Mouse (Mus musculus) retina, embryonic 14.5 days (tissue): Measurements from ENCODE around the gene Camta1.
A peak's percentile ranks its signal among the peaks of the same experiment; 100 is the strongest.

Experiments
- DNase-seq: peaks from one replicate; pipeline ENCODE4 v3.0.0-alpha.2; 2015; ENCODE audit warnings: low spot score

Camta1 gene

GRCm38 (mm10) chr4:151779962-151780459 is 81.7 kb downstream of the Camta1 start:
- DNase-seq = no peak

GRCm38 (mm10) chr4:151778511-151778910 is 83.2 kb downstream of the Camta1 start:
- DNase-seq = peak; percentile 60

DNA sequence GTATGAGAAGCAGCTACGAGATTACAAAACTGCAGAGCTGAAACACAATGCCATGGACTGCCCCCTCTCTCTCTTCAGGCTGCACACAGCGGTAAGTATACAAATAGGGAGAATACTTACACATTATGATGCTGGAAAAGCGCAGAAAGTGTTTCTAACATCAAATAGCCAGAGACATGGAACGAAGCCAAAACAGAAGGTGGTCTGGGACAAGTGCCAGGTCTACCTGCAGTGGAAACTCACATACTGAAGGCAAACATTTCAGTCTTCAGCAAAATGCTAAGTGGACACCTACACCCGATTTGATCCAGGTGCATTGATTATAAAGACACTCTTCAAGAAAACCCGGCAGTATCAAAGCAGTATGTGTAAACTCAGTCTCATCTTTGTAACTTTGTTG is 84.2 kb downstream of the Camta1 start:
- DNase-seq = no peak

DNA sequence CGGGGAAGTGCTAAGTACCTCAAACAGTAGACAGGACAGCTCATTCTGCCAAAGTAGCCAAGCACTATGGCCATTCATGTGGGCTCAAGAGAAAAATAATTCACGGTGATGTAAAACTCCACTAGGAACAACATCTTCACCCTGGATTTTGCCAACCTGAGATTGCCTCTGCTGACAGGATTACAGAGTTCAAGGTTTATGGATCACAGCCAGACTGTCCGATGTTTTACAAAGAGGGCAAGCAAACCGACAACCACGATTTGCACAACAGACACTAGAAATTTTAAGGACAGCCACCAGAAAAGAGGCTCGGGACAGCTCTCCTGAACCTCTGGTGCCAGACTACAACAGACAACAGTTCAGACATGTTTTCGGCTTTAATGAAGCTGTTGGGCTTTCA is 86.2 kb downstream of the Camta1 start:
- no peak for DNase-seq

GRCm38 (mm10) chr4:151773651-151774050 is 88.0 kb downstream of the Camta1 start:
- DNase-seq = no peak

- no peak for DNase-seq
These were observed 88.7 kb downstream of the Camta1 start for GRCm38 (mm10) chr4:151773007-151773406.

DNA sequence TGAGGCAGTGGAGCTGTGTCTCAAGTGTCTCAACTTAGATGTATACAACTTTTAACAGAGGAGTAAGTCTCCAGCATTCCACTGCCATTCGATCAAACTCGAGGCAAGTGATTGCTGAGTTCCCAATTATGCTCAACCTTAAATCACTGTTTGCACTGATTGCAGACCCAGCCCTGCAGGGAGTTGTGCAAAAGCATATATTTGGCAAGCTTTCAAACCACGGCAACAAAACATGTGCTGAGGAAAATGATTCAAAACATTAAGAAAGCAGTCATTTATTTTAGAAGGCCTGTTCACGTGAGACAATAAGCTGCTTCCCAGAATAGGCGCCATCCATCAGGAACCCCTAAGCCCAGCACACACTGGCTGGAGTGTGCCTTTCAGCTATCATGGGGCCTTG is 91.0 kb downstream of the Camta1 start:
- no peak for DNase-seq

- DNase-seq = no peak
These were observed 93.9 kb downstream of the Camta1 start for GRCm38 (mm10) chr4:151767786-151768185.

DNA sequence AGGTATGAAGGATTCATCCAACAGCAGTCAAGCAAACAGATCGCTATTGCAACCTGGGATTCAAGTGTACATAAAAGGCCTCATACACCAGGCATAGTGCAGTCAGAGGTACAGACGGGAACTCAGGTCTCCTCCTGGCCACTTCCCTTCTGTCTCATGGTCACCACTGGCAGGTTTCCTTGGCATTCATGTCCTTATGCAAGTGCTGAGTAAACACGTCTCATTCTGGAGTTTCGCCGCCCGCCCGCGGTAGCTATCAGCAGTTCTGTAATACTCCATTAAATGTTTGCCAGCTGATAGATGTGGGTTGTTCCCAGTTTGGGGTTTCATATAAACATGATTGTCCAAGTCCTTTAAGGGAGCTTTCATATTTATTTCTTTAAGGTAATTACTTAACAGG is 94.3 kb downstream of the Camta1 start:
- DNase-seq = no peak

- no peak for DNase-seq
These were observed 96.3 kb downstream of the Camta1 start for GRCm38 (mm10) chr4:151765376-151765775.

- DNase-seq = peak; percentile 68
These were observed 97.7 kb downstream of the Camta1 start for GRCm38 (mm10) chr4:151763928-151764327.

DNA sequence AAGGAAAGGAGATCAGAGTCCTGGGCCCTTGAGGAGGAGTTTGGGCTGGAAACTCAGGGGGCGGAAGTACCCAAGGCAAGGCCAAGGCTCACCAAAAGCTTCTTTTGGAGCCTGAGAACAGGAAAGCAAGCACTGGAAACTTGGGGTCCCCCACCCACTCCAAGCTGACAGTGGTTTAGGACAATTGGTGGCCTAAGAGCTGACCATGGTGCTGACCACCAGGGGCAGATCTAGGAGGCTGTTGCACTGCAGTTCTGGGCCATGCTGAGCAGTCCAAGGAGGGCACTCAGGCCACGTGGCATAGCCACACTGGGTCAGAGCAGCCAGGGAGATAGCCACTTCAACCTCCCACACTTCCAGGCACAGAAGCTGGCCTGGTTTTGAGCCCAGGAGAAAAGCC is 102.6 kb downstream of the Camta1 start:
- DNase-seq = peak; percentile 41

DNA sequence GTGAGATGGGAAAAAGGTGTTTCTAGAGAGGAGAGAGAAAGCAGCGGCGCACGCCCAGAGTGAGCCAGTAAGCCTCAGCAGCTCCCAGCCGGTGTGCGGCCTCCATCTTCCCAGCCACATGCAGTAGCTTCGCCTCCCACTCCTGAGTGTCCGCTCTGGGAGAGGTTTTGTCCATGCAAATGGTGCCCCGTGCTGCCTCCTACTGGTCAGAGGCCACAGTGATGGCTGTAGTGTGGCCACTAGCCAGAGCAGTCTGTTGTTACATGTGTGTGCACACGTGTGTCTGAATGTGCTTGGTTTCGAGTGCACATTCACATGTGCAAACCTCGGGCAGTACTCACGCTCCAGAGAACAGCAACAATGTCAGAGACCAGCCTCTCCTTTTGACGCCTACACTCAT is 103.3 kb downstream of the Camta1 start:
- peak; percentile 38 for DNase-seq

GRCm38 (mm10) chr4:151757261-151757660 is 104.4 kb downstream of the Camta1 start:
- no peak for DNase-seq

DNA sequence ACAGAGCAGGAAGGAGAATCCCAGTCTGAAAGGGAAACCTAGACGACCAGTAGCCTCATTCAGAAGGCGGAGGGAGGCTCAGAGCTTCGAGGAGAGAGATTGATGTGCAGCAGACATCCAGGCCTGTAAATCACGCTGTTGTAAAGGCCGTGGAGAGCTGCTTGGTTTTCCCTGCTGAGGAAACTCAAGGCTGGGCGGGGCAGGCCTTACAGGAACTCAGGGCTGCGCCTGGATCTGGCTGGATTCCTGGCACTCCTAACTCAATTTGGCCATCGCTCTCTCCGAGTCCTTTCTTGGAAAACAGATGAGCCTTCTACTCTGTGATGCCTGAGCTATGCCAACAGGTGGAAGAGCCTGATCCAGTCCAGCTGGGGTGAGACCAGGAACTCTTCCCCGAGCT is 105.3 kb downstream of the Camta1 start:
- DNase-seq = no peak

DNA sequence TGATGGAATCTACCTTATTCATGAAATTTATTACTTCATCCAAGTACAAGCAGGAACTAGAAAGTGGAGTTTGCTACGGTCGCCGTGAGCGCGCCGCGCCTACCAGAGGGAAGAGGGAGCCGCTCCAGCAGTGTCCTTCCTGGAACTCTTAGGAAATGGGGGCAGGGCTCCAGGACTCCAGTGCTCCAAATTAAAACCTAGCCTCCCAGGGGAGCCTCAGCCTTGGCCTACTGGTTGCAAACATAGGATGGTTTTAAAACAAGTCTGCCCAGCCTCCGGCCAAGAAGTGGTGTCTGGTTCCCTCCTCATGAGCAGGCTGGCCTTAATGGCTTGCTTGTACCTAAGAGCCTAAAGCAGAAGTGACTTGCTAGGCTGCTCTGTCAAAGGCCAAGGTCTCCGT is 108.4 kb downstream of the Camta1 start:
- DNase-seq = no peak

DNA sequence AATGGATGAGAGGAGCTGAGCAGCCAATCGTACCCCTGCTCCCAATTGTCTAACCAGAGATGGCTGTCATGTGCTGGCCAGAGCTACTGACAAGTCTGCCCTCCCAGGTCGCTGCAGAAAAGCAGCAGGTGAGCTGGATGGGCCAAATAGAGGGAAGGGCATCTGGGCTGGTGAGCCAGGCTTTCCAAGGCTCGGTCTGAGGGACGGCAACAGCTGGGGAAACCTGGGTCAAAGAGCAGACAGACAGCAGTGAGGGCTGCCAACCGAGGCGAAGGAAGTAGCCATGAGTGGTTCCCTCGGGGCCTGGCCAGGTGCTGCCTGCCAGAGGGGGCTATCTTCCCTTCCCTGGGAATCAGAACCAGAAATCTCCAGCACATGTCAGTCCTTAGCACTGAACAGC is 109.1 kb downstream of the Camta1 start:
- DNase-seq = peak; percentile 16

DNA sequence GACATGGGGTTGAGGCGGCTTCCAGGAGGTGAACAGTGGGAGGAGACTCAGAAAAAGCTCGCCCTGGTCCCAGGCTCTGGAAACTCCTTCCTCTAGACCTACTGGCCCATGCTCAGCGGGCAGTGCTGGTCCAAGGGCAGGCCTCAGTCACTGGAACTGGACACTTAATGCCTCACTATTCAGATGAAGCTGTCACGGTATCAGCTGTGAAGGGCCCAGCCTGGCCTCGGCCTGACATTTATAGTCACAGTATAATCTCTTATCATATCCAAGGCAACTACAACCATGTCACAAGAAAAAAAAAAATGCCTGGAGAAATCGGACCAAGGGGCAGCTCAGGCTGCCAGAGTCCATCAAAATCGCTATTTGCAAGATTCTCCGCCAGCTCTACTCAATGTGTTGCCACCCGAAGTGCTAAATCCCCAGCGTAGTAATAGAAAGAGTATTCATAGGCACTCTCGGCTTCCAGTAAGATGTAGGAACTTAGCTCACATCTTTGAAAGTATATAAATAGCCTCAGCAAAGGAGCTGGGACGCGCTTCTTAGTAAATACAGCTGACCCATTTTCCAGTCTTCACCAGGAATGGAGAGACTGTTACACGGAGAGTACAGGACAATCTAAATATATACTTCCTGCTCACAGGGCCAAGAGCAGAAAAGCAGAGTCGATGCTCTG is 110.3 kb downstream of the Camta1 start:
- no peak for DNase-seq

GRCm38 (mm10) chr4:151747723-151748122 is 114.0 kb downstream of the Camta1 start:
- no peak for DNase-seq

DNA sequence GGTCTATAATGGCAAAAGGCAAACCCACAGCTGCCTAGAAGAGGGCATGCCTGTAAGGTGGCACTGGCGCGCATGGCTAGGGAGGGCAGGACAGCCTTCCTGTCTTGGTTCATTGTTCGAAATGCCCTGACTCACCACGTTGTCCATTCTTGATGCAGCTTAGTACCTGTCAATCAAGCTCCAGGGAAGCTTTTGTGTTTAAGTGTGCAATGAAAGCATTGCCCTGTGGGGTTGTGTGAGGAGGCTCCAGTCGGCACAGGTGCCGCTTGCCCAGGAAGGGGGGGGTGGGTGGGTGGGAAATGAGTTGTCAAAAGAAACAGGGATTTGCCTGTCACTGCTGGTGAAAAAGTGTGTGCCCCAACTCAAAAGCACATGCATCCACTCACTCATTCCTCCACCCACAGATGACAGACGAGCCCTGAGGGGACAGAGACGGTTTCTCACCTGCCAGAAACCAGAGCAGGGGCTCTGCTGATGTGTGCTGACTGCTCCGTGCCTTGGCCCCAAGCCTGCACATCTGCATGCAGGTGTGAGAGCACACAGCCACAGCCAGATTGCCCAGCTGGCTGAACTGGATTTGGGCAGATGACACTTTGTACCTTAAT is 115.6 kb downstream of the Camta1 start:
- DNase-seq = no peak

DNA sequence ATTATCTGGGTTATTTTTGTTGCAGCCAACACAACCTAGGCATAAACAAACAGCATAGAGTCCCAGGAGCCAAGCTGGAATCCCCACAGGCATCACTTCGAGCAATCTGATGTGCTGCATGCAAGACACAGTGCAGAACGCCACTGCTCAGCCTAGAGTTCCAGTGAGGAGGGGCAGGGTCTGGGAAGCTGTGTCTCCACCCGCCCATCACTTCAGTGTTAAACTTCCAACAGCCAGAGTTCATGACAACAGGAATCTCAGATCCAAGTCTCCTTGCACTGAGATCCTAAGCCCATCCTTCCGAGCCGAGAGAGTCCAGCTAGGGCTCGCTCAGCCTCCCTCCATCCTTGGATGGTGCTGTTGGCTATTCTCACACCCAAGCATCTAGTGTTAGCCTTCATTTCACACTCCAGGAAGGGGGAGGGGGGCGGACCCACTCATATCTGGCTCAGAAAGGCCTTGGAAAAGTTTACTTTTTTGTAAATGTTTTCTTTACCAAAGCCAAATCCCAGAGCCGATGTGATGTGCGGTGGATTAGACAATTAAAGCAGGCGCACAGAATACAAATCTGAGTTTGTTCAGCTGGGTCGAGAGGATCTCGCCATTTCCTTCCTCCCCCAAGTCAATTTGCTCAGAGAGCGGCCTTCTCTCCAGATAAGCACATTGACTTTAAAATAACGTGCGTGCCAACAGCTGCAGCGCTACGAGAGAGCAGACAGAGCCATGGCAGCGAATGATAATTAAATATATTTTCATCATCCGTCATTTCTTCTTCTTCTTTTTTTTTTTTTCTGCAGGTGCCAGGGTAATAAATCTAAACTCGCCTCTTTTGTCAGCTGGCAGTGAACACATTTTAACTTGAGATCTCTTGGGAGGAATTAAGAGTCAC is 120.2 kb downstream of the Camta1 start:
- no peak for DNase-seq

DNA sequence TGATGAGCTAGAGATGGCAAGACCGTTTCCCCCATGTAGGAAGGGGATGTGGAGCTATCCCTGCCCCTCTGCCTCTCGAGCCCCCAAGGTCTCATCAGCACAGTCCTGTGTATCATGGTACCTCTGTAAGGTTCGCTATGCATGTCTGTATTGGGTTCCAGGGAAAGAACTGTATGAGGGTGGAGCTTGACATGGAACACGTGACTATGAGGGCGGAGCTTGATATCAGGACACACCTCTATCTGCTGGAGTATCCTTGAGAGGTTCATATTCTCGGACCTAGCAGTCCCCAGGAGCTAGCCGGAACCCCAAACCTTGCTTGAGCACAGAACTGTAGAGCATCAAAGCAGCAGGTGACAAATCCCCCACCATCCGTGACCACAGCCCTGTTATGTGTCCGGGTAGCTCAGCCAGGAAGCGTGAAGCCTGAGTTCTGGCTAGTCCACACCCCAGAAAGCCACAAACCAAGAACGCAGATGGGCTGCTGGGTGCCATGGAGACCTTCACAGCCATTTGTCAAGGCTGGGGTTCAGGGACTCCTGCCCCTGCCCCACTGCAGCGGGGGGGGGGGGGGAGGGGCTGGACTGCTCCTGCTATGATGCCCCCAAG is 122.2 kb downstream of the Camta1 start:
- no peak for DNase-seq
